Mouse (Mus musculus) testis, adult 2 months (tissue): ENCODE measurements around the gene Dbndd2. TPM values are rescaled to one million over a fixed set of nuclear protein-coding genes. Genes with fewer than 3 reads are reported as not detected.

Source experiments
- H3K27ac ChIP-seq: fragments of 200-500 bp; 2 replicates; pipeline ENCODE4 v1.5.1; 2012; ENCODE audit warnings: low read depth, low read length; ENCODE audit not compliant: control insufficient read depth, insufficient read depth
- H3K27me3 ChIP-seq: fragments of 200-500 bp; 2 replicates; pipeline ENCODE4 v1.6.1; 2012; ENCODE audit warnings: mild to moderate bottlenecking, low read length, moderate library complexity; ENCODE audit not compliant: control insufficient read depth, insufficient read depth
- H3K36me3 ChIP-seq: fragments of 200-500 bp; 2 replicates; pipeline ENCODE4 v1.6.1; 2012; ENCODE audit warnings: mild to moderate bottlenecking, low read length; ENCODE audit not compliant: control insufficient read depth, insufficient read depth
- H3K4me1 ChIP-seq: fragments of 200-500 bp; 2 replicates; pipeline ENCODE4 v1.6.1; 2012; ENCODE audit warnings: low read length; ENCODE audit not compliant: control insufficient read depth, insufficient read depth
- H3K4me3 ChIP-seq: fragments of 200-500 bp; 2 replicates; pipeline ENCODE4 v1.5.1; 2012; ENCODE audit warnings: low read depth, mild to moderate bottlenecking, low read length, moderate library complexity, mixed read lengths; ENCODE audit not compliant: control insufficient read depth
- CTCF ChIP-seq: fragments of 200-500 bp; IDR thresholded peaks from 2 replicates; pipeline ENCODE4 v1.5.1; 2012; ENCODE audit warnings: low read depth, mild to moderate bottlenecking, inconsistent platforms, low read length, moderate library complexity; ENCODE audit not compliant: control insufficient read depth, insufficient read depth, insufficient replicate concordance
- POLR2A ChIP-seq: fragments of 200-500 bp; IDR thresholded peaks from 2 replicates; pipeline ENCODE4 v1.6.1; 2012; ENCODE audit warnings: low read depth, mild to moderate bottlenecking, inconsistent platforms, low read length, moderate library complexity; ENCODE audit not compliant: control insufficient read depth
- polyA plus RNA-seq: library from polyadenylated mRNA; depleted of rRNA; stranded (reverse); fragments of >200 nt; gene quantifications from 2 replicates; pipeline ENCODE4 v1.2.3, GENCODE M21; 2012

Gene Dbndd2
- polyA plus RNA-seq, 1 experiment, result 17.0 TPM

DNA sequence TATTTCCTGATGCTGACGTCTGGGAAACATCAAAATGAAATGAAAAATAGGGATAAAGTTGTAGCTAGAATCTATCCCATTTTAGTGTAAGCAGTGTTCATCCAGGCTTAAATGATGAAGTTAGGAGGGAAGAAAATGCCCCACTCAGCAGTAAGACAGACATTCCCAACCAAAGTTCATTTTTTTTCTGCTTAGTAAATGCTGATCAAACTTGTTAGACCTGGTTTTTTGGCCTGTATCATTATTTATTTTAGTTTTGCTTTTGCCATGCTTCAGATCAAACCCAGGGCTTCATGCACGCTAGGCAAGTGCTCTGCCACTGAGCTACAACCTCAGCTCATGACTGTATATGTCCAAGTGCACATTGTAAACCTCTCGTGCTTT lies 39.8 kb upstream of the Dbndd2 start:
- H3K36me3 ChIP-seq, result no peaks in the 10 kb centered on the region
- no peak overlapping the region for H3K27ac ChIP-seq
- H3K27me3 ChIP-seq, result no peaks in the 10 kb centered on the region
- peaks cover 4% of the 10 kb centered on the region; the same call in 1 of the 2 replicates for H3K4me1 ChIP-seq
- no peak overlapping the region for H3K4me3 ChIP-seq
- TF ChIP-seq CTCF (no peak), POLR2A (no peak)

DNA sequence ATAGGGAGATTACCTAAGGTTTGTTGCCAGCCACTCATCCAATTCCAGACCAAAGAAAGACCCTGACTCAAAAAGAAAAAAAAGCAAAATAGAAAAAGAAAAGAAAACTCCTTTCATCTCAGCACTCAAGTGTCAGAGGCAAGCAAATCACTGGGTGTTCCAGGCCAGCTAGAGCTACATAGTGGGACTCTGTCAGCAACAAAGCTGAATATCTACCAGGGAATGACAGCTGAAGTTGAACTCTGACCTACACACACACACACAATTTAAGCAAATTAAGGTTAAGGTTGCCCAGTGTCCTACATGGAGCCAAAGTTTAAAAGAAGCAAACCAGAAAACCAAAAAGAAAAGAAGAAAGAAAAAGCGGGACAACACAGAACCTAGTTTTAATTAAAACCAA lies 37.8 kb upstream of the Dbndd2 start:
- H3K36me3 ChIP-seq, result no peaks in the 10 kb centered on the region
- no peaks in the 10 kb centered on the region for H3K27me3 ChIP-seq
- no peak overlapping the region for H3K27ac ChIP-seq
- H3K4me3 ChIP-seq, result no peak overlapping the region
- TF ChIP-seq POLR2A (no peak), CTCF (no peak)
- peaks cover 4% of the 10 kb centered on the region; the same call in 1 of the 2 replicates for H3K4me1 ChIP-seq

DNA sequence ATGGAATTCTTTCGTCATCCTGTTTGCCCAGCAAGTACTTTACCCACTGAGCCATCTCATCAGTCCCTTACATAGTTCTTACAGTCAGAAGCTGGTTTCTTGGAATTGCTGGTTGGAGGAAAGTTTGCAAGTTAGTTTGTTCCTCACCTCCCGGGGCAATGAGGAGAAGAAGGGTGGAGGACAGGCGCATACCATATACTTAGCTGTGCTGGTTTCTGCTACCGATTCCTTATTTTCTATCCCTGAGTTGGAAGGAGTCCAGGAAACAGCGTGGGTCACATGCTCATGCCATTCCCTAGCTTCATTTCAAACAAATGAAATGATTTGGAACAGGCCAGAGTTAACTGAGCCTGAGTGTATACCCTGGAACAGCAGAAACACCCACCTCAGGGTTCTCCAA lies 37.0 kb upstream of the Dbndd2 start:
- no peak for TF ChIP-seq POLR2A
- TF ChIP-seq CTCF, result no peak
- Histone ChIP-seq H3K27me3 (no peaks in the 10 kb centered on the region), H3K36me3 (no peaks in the 10 kb centered on the region), H3K27ac (peak overlapping the region; percentile 36; the same call in 1 of the 2 replicates), H3K4me1 (no peaks in the 10 kb centered on the region), H3K4me3 (no peak overlapping the region)

DNA sequence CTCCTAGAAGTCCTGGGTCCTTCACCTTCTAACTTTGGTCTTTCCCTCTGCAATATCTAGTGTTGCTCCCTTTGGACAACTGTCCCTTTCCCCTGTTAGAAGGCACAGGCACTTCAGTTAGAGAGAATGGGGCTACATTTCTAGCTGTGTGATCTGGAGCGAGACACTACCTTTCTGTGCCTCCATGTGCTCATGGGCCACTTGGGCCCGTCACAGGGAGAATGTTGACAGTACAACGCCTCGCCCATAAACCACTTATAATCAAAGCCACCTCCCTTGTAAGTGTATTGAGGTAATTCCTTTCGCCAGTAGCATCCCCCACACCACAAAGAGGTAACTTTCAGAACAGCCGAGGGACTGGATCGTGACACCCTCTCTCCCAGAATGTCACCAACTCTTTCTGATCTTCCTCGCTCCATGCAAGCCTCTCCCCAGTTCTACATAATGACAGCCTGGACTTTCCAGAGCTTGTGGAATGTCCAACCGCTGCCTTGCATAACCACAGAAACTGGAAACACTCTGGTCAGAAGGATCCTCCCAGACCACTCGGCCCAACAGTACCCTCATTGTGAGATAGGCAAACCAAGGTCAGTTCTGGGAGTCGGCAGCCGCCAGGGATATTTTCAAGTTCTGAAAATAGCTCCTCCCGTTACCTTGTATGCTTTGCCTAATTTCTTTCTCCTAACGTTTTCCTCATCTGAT lies 36.4 kb upstream of the Dbndd2 start:
- peak overlapping the region; percentile 9 for H3K27ac ChIP-seq
- no peak for TF ChIP-seq POLR2A
- TF ChIP-seq CTCF, result no peak
- H3K36me3 ChIP-seq, result no peaks in the 10 kb centered on the region
- no peaks in the 10 kb centered on the region for H3K27me3 ChIP-seq
- no peak overlapping the region for H3K4me3 ChIP-seq
- H3K4me1 ChIP-seq, result no peaks in the 10 kb centered on the region

DNA sequence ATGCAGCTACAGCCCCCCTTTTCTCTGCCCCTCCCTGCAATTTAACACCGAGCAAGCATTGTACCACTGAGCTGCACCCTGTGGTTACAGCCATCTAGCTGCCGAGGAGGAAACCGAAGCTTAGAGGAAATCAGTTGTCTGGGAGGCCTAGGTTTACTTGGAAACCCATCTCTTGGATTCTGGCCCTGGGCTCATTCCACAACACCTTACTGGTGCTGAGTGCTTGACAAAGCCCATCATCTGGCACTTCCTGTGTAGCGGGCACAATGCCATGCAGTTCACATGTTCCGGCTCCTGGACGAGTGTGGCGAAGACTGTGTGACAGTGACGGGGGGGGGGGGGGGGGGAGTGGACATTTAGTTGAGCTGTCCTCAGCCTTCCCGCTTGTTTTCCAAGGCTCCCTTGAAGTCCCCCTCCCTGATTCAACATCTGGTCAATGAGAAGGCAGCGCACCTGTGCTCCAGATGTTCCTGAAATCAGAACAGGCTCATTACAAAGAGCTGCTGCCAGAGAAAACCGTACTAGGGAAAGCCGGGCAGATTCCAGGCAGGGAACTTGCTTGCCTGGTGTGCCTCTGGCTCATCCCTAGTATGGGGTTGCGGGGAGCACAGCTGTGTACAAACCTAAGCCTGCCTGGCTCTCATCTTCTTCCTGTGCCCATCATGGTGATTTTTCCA lies 33.8 kb upstream of the Dbndd2 start:
- H3K36me3 ChIP-seq, result no peaks in the 10 kb centered on the region
- H3K27me3 ChIP-seq, result no peaks in the 10 kb centered on the region
- H3K4me1 ChIP-seq, result peaks cover 6% of the 10 kb centered on the region
- no peak overlapping the region for H3K27ac ChIP-seq
- no peak overlapping the region for H3K4me3 ChIP-seq
- TF ChIP-seq POLR2A (no peak), CTCF (no peak)

DNA sequence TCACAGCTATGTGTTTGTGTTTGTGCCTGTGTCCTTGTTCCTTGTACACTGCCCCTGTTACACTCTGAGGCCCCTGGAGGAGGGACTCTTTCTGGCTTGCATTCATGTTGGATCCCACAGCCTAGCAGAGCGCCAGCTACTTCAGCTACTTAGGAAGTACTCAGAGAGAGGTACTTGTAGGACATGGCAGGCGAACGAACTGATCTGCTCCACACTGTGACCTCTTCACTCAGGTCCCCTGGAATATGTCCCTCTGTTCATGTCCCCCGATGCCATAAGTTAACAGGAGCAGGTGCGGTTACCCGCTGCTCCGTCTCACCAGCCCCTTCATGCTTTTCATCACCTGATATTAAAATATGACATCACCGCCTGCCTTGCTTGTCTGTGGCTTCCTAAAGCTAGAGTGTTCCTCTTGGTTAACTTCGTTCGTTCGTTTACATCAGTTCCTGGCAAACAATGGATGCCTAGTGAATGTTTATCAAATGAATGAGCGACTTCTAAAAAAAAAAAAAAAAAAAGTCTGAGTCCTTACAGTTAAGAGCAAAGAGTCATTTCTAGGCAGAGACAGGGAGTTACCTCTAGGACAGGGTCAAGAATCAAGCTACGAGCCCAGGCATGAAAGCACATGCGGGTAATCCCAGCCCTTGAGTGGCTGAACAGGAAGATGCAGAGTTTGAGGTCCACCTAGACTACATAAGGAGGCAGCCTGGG lies 32.7 kb upstream of the Dbndd2 start:
- H3K4me3 ChIP-seq, result no peak overlapping the region
- TF ChIP-seq POLR2A (no peak), CTCF (no peak)
- no peaks in the 10 kb centered on the region for H3K36me3 ChIP-seq
- H3K4me1 ChIP-seq, result peaks cover 6% of the 10 kb centered on the region
- H3K27ac ChIP-seq, result no peak overlapping the region
- no peaks in the 10 kb centered on the region for H3K27me3 ChIP-seq

DNA sequence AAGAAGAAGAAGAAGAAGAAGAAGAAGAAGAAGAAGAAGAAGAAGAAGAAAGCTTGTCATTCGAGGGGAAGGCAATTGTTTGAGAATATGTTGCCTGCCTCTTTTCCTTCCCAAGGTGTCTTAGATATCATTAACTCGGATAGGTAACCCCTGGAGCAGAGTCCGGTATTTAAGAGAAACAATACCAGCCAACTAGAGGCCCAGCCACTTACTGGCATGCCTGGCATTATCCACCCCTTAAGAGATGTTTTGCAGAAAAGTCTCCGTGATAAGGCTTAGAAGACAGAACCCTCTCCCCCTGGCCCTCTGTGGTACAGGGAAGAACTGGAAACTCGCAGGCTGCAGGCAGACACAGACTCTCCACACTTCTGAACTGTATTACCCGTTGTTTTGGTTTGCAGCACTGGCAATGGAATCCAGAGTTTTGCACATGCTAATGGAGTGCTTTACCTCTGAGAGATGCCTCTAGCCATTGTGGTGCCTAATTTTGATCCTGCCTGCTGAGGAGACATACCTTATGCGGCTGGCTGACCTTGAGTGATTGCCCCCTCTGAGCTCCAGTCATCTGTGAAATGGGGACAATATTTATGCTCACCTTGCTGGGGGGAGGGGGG lies 31.9 kb upstream of the Dbndd2 start:
- Histone ChIP-seq H3K36me3 (no peaks in the 10 kb centered on the region), H3K27ac (no peak overlapping the region), H3K4me1 (peaks cover 6% of the 10 kb centered on the region), H3K27me3 (no peaks in the 10 kb centered on the region), H3K4me3 (no peak overlapping the region)
- no peak for TF ChIP-seq CTCF
- no peak for TF ChIP-seq POLR2A
